Mouse (Mus musculus) C2C12 (cell line): ENCODE data around the gene Tcea3. TPM values are rescaled to one million over a fixed set of nuclear protein-coding genes. Genes with fewer than 3 reads are reported as not detected.

Source experiments
- H3K27me3 ChIP-seq: one replicate; pipeline ENCODE4 v1.6.1; 2011; ENCODE audit not compliant: control insufficient read depth, insufficient read depth, insufficient read length
- H3K36me3 ChIP-seq: one replicate; pipeline ENCODE4 v1.6.1; 2011; ENCODE audit not compliant: control insufficient read depth, insufficient read depth
- H3K4me3 ChIP-seq: one replicate; pipeline ENCODE4 v1.5.1; 2011; ENCODE audit warnings: mild to moderate bottlenecking, control low read depth; ENCODE audit not compliant: poor library complexity, insufficient read depth, severe bottlenecking
- H3K79me2 ChIP-seq: one replicate; pipeline ENCODE4 v1.6.1; 2011; ENCODE audit not compliant: control insufficient read depth, insufficient read depth
- H3K79me3 ChIP-seq: one replicate; pipeline ENCODE4 v1.6.1; 2011; ENCODE audit warnings: low read depth, control low read depth
- H3ac ChIP-seq: one replicate; pipeline ENCODE3; 2011; ENCODE audit warnings: low read depth; ENCODE audit not compliant: control insufficient read depth, insufficient read length
- CEBPB ChIP-seq: IDR thresholded peaks from one replicate; pipeline ENCODE4 v1.6.1; 2011; ENCODE audit warnings: low read depth, mild to moderate bottlenecking, control low read depth, moderate library complexity
- CTCF ChIP-seq: IDR thresholded peaks from one replicate; pipeline ENCODE4 v1.5.1; 2011; ENCODE audit not compliant: control insufficient read depth, insufficient read depth, insufficient read length
- FOSL1 ChIP-seq: IDR thresholded peaks from one replicate; pipeline ENCODE4 v1.8.0; 2011; ENCODE audit warnings: mild to moderate bottlenecking, low read length; ENCODE audit not compliant: poor library complexity, insufficient read depth, severe bottlenecking
- MAX ChIP-seq: IDR thresholded peaks from one replicate; pipeline ENCODE4 v1.6.1; 2011; ENCODE audit warnings: mild to moderate bottlenecking, control low read depth
- MYOD1 ChIP-seq: IDR thresholded peaks from one replicate; pipeline ENCODE4 v1.6.1; 2011; ENCODE audit warnings: low read depth; ENCODE audit not compliant: control insufficient read depth, insufficient read length
- MYOG ChIP-seq: IDR thresholded peaks from one replicate; pipeline ENCODE4 v1.6.1; 2011; ENCODE audit not compliant: control insufficient read depth, insufficient read length; ENCODE audit errors: extremely low read depth
- USF1 ChIP-seq: IDR thresholded peaks from one replicate; pipeline ENCODE4 v1.6.1; 2011; ENCODE audit warnings: low read depth, mild to moderate bottlenecking, control low read depth, moderate library complexity
- polyA plus RNA-seq: library from polyadenylated mRNA; unstranded; fragments of >200 nt; fragmentation: generic; extraction: Trizol; gene quantifications from one replicate; pipeline ENCODE4 v1.2.1, GENCODE M21; 2012; ENCODE audit warnings: missing spikeins

The Tcea3 gene
- polyA plus RNA-seq, 1 experiment = 2.8 TPM

DNA sequence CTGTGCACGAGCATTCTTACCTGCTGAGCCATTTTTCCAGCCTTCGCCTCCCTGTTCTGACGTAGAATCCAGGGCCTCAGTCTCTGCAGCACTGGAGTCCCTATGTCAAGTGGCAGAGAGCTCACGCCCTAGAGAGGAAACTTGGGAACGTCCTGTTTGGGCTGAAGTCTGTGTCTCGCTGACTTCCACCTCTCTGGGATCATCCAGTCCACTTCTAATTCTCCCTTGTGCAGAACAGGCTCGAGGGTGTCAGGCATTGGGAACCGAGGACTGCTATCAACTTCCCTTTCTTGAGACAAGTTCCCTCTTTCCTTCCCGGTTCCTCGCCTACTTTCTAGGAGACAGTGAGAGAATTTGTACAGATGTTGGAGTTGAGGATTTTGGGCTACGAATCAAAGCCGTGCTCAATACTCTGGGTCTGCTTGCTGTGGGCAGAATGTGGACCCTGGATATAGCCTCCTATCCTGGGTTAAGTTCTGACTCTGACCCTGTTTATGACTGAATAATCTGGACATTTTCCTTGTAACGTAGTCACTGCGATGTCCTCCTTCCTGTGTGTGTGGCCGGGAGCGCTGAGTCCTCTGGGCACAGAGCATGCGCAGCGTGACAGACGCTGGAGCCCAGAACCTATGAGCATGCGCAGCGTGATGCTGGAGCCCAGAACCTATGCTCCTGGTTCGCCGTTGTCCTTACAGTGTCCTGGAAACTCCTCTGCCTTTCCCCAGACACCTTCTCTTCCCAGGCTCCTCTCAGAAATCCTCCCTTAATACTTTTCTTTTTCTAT, 22.7 kb upstream of the Tcea3 start:
- H3K79me2 ChIP-seq = no peaks in the 10 kb centered on the region
- no peak overlapping the region for H3K4me3 ChIP-seq
- H3ac ChIP-seq = no peak overlapping the region
- H3K36me3 ChIP-seq = no peaks in the 10 kb centered on the region
- no peak for TF ChIP-seq CEBPB
- TF ChIP-seq CTCF = no peak
- H3K27me3 ChIP-seq = no peaks in the 10 kb centered on the region
- H3K79me3 ChIP-seq = no peaks in the 10 kb centered on the region

- Histone ChIP-seq H3K36me3 (no peaks in the 10 kb centered on the region), H3ac (no peak overlapping the region), H3K27me3 (no peaks in the 10 kb centered on the region), H3K79me3 (no peaks in the 10 kb centered on the region), H3K79me2 (no peaks in the 10 kb centered on the region), H3K4me3 (no peak overlapping the region)
- TF ChIP-seq CEBPB (no peak), USF1 (no peak), FOSL1 (no peak), MYOD1 (no peak), MYOG (no peak), CTCF (no peak), MAX (no peak)
Measured at GRCm38 (mm10) chr4:136227408-136227807, 20.1 kb upstream of the Tcea3 start.

GRCm38 (mm10) chr4:136228640-136229039, 18.9 kb upstream of the Tcea3 start:
- no peaks in the 10 kb centered on the region for H3K36me3 ChIP-seq

GRCm38 (mm10) chr4:136238669-136239068, 8.9 kb upstream of the Tcea3 start:
- no peaks in the 10 kb centered on the region for H3K79me2 ChIP-seq
- H3K79me3 ChIP-seq = no peaks in the 10 kb centered on the region
- H3K36me3 ChIP-seq = no peaks in the 10 kb centered on the region
- H3K27me3 ChIP-seq = no peaks in the 10 kb centered on the region
- TF ChIP-seq CEBPB (no peak), MYOD1 (no peak), MYOG (no peak), MAX (no peak), CTCF (no peak), FOSL1 (no peak), USF1 (no peak)
- no peak overlapping the region for H3ac ChIP-seq
- H3K4me3 ChIP-seq = no peak overlapping the region

More at GRCm38 (mm10) chr4:136228640-136229039, 18.9 kb upstream of the Tcea3 start:
- no peaks in the 10 kb centered on the region for H3K79me2 ChIP-seq
- no peaks in the 10 kb centered on the region for H3K79me3 ChIP-seq
- no peak overlapping the region for H3K4me3 ChIP-seq
- no peak overlapping the region for H3ac ChIP-seq
- no peak for TF ChIP-seq CEBPB
- H3K27me3 ChIP-seq = no peaks in the 10 kb centered on the region

DNA sequence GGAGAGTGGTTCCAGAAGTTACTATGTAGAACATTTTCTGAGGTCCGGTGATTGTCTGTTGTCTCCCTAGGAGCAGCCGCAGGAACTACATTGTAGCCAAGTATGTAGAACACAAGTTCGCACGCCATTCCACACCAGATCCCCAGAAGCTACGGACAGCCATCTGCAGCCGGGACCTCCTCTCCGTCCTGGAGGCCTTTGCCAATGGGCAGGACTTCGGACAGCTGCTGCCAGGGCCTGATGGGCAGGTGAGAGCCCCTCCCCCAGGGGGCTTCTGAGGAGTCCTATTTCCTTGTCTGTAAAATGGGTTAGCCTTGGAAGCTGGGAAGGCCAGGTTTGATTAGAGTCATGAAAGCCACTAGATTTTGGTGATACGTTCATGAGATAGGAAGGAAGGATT, 8.4 kb upstream of the Tcea3 start:
- TF ChIP-seq MAX (no peak), CTCF (no peak), CEBPB (no peak), MYOD1 (no peak), FOSL1 (no peak), USF1 (no peak), MYOG (no peak)

GRCm38 (mm10) chr4:136239622-136240021, 7.9 kb upstream of the Tcea3 start:
- H3K27me3 ChIP-seq = no peaks in the 10 kb centered on the region
- TF ChIP-seq MYOG = no peak
- no peak for TF ChIP-seq USF1
- TF ChIP-seq MYOD1 = no peak
- no peak for TF ChIP-seq CEBPB
- no peak for TF ChIP-seq FOSL1
- TF ChIP-seq MAX = no peak
- TF ChIP-seq CTCF = peak; percentile 59
- H3K79me2 ChIP-seq = no peaks in the 10 kb centered on the region
- no peak overlapping the region for H3K4me3 ChIP-seq
- no peak overlapping the region for H3ac ChIP-seq
- H3K79me3 ChIP-seq = no peaks in the 10 kb centered on the region
- no peaks in the 10 kb centered on the region for H3K36me3 ChIP-seq

More for the DNA sequence above, 8.4 kb upstream of the Tcea3 start:
- Histone ChIP-seq H3K27me3 (no peaks in the 10 kb centered on the region), H3ac (no peak overlapping the region), H3K79me3 (no peaks in the 10 kb centered on the region), H3K79me2 (no peaks in the 10 kb centered on the region), H3K36me3 (no peaks in the 10 kb centered on the region), H3K4me3 (no peak overlapping the region)
